Mouse (Mus musculus): ENCODE data around the gene Dab2. TPM values are rescaled to one million over a fixed set of nuclear protein-coding genes. Genes with fewer than 3 reads are reported as not detected.

Gene Dab2
- polyA plus RNA-seq, 1 experiment from 2014 or later = 19.4 TPM

- Histone ChIP-seq H3K4me2 (ENCODE audit: low read length) (no peak overlapping the region), H3K9me3 (replicated peaks; ENCODE audit: control insufficient read depth, low read length, poor library complexity, severe bottlenecking) (no peaks in the 10 kb centered on the region), H3K9ac (ENCODE audit: low read depth, low read length) (no peak overlapping the region), H3K4me3 (ENCODE audit: low read depth, low read length) (no peak overlapping the region), H3K27me3 (ENCODE audit: control insufficient read depth, insufficient read depth, low read depth, low read length) (no peaks in the 10 kb centered on the region), H3K27ac (ENCODE audit: low read length) (no peak overlapping the region), H3K36me3 (ENCODE audit: control insufficient read depth, insufficient read depth, low read length) (no peaks in the 10 kb centered on the region), H3K4me1 (ENCODE audit: control insufficient read depth, insufficient read depth, low read length) (peaks cover 6% of the 10 kb centered on the region)
- WGBS = 61% methylated on average over 1 of the region's 1 CpGs
- ATAC-seq = no peak
Observed at GRCm38 (mm10) chr15:6385241-6385640, 85.7 kb downstream of the Dab2 start.

GRCm38 (mm10) chr15:6386159-6386951 lies 86.8 kb downstream of the Dab2 start:
- Histone ChIP-seq H3K36me3 (ENCODE audit: control insufficient read depth, insufficient read depth, low read length) (no peaks in the 10 kb centered on the region), H3K4me2 (ENCODE audit: low read length) (peak overlapping the region; percentile 94), H3K9ac (ENCODE audit: low read depth, low read length) (peak overlapping the region; percentile 65), H3K4me3 (ENCODE audit: low read depth, low read length) (peak overlapping the region; percentile 54), H3K4me1 (ENCODE audit: control insufficient read depth, insufficient read depth, low read length) (peaks cover 6% of the 10 kb centered on the region), H3K27ac (ENCODE audit: low read length) (no peak overlapping the region), H3K9me3 (replicated peaks; ENCODE audit: control insufficient read depth, low read length, poor library complexity, severe bottlenecking) (no peaks in the 10 kb centered on the region), H3K27me3 (ENCODE audit: control insufficient read depth, insufficient read depth, low read depth, low read length) (no peaks in the 10 kb centered on the region)
- WGBS = 3% methylated on average over 49 of the region's 49 CpGs
- peak; percentile 92 for ATAC-seq

GRCm38 (mm10) chr15:6386961-6387728 lies 87.6 kb downstream of the Dab2 start:
- Histone ChIP-seq H3K9ac (ENCODE audit: low read depth, low read length) (peak overlapping the region; percentile 65), H3K36me3 (ENCODE audit: control insufficient read depth, insufficient read depth, low read length) (no peaks in the 10 kb centered on the region), H3K4me1 (ENCODE audit: control insufficient read depth, insufficient read depth, low read length) (peaks cover 6% of the 10 kb centered on the region), H3K27me3 (ENCODE audit: control insufficient read depth, insufficient read depth, low read depth, low read length) (no peaks in the 10 kb centered on the region), H3K4me3 (ENCODE audit: low read depth, low read length) (peak overlapping the region; percentile 54), H3K27ac (ENCODE audit: low read length) (no peak overlapping the region), H3K9me3 (replicated peaks; ENCODE audit: control insufficient read depth, low read length, poor library complexity, severe bottlenecking) (no peaks in the 10 kb centered on the region), H3K4me2 (ENCODE audit: low read length) (peak overlapping the region; percentile 94)
- ATAC-seq = 0 out of 2 replicates have a peak, but pooled peaks have one; percentile 28
- 6% methylated on average over 19 of the region's 19 CpGs for WGBS

- Histone ChIP-seq H3K4me3 (ENCODE audit: low read depth, low read length) (peak overlapping the region; percentile 54), H3K9me3 (replicated peaks; ENCODE audit: control insufficient read depth, low read length, poor library complexity, severe bottlenecking) (no peaks in the 10 kb centered on the region), H3K4me1 (ENCODE audit: control insufficient read depth, insufficient read depth, low read length) (peaks cover 6% of the 10 kb centered on the region), H3K4me2 (ENCODE audit: low read length) (peak overlapping the region; percentile 94), H3K27ac (ENCODE audit: low read length) (no peak overlapping the region), H3K27me3 (ENCODE audit: control insufficient read depth, insufficient read depth, low read depth, low read length) (no peaks in the 10 kb centered on the region), H3K36me3 (ENCODE audit: control insufficient read depth, insufficient read depth, low read length) (no peaks in the 10 kb centered on the region), H3K9ac (ENCODE audit: low read depth, low read length) (no peak overlapping the region)
- 13% methylated on average over 6 of the region's 6 CpGs for WGBS
- no peak for ATAC-seq
Observed at GRCm38 (mm10) chr15:6387729-6388070, 88.1 kb downstream of the Dab2 start.

- no peak overlapping the region for H3K27ac ChIP-seq (ENCODE audit: low read length)
- no peak overlapping the region; the same call in 1 of the 2 replicates for H3K4me3 ChIP-seq (ENCODE audit: low read depth, low read length)
- WGBS = 70% methylated on average over 3 of the region's 3 CpGs
- H3K4me2 ChIP-seq (ENCODE audit: low read length) = peak overlapping the region; percentile 94; the same call in 1 of the 2 replicates
- no peaks in the 10 kb centered on the region for H3K36me3 ChIP-seq (ENCODE audit: control insufficient read depth, insufficient read depth, low read length)
- H3K9ac ChIP-seq (ENCODE audit: low read depth, low read length) = no peak overlapping the region
- no peak for ATAC-seq
- peaks cover 6% of the 10 kb centered on the region for H3K4me1 ChIP-seq (ENCODE audit: control insufficient read depth, insufficient read depth, low read length)
- H3K27me3 ChIP-seq (ENCODE audit: control insufficient read depth, insufficient read depth, low read depth, low read length) = no peaks in the 10 kb centered on the region
- no peaks in the 10 kb centered on the region for H3K9me3 ChIP-seq (replicated peaks; ENCODE audit: control insufficient read depth, low read length, poor library complexity, severe bottlenecking)
Observed at GRCm38 (mm10) chr15:6388146-6388545, 88.6 kb downstream of the Dab2 start.

GRCm38 (mm10) chr15:6388631-6389030 lies 89.0 kb downstream of the Dab2 start:
- Histone ChIP-seq H3K36me3 (ENCODE audit: control insufficient read depth, insufficient read depth, low read length) (no peaks in the 10 kb centered on the region), H3K4me1 (ENCODE audit: control insufficient read depth, insufficient read depth, low read length) (peaks cover 6% of the 10 kb centered on the region), H3K4me3 (ENCODE audit: low read depth, low read length) (no peak overlapping the region), H3K9me3 (replicated peaks; ENCODE audit: control insufficient read depth, low read length, poor library complexity, severe bottlenecking) (no peaks in the 10 kb centered on the region), H3K27ac (ENCODE audit: low read length) (no peak overlapping the region), H3K4me2 (ENCODE audit: low read length) (no peak overlapping the region), H3K27me3 (ENCODE audit: control insufficient read depth, insufficient read depth, low read depth, low read length) (no peaks in the 10 kb centered on the region), H3K9ac (ENCODE audit: low read depth, low read length) (no peak overlapping the region)
- no peak for ATAC-seq
- WGBS = 97% methylated on average over 7 of the region's 7 CpGs

GRCm38 (mm10) chr15:6390106-6390505 lies 90.5 kb downstream of the Dab2 start:
- H3K4me1 ChIP-seq (ENCODE audit: control insufficient read depth, insufficient read depth, low read length) = peaks cover 6% of the 10 kb centered on the region
- no peak overlapping the region for H3K4me2 ChIP-seq (ENCODE audit: low read length)
- H3K27ac ChIP-seq (ENCODE audit: low read length) = no peak overlapping the region
- ATAC-seq = no peak
- H3K9ac ChIP-seq (ENCODE audit: low read depth, low read length) = no peak overlapping the region
- no peak overlapping the region for H3K4me3 ChIP-seq (ENCODE audit: low read depth, low read length)
- no peaks in the 10 kb centered on the region for H3K27me3 ChIP-seq (ENCODE audit: control insufficient read depth, insufficient read depth, low read depth, low read length)
- no peaks in the 10 kb centered on the region for H3K9me3 ChIP-seq (replicated peaks; ENCODE audit: control insufficient read depth, low read length, poor library complexity, severe bottlenecking)
- H3K36me3 ChIP-seq (ENCODE audit: control insufficient read depth, insufficient read depth, low read length) = no peaks in the 10 kb centered on the region
- WGBS = 70% methylated on average over 4 of the region's 4 CpGs

GRCm38 (mm10) chr15:6390657-6391056 lies 91.1 kb downstream of the Dab2 start:
- Histone ChIP-seq H3K9ac (ENCODE audit: low read depth, low read length) (no peak overlapping the region), H3K27ac (ENCODE audit: low read length) (no peak overlapping the region), H3K36me3 (ENCODE audit: control insufficient read depth, insufficient read depth, low read length) (no peaks in the 10 kb centered on the region), H3K27me3 (ENCODE audit: control insufficient read depth, insufficient read depth, low read depth, low read length) (no peaks in the 10 kb centered on the region), H3K4me2 (ENCODE audit: low read length) (no peak overlapping the region), H3K9me3 (replicated peaks; ENCODE audit: control insufficient read depth, low read length, poor library complexity, severe bottlenecking) (no peaks in the 10 kb centered on the region), H3K4me3 (ENCODE audit: low read depth, low read length) (no peak overlapping the region), H3K4me1 (ENCODE audit: control insufficient read depth, insufficient read depth, low read length) (peaks cover 6% of the 10 kb centered on the region)
- ATAC-seq = no peak
- 44% methylated on average over 2 of the region's 2 CpGs for WGBS

GRCm38 (mm10) chr15:6391886-6392285 lies 92.3 kb downstream of the Dab2 start:
- H3K36me3 ChIP-seq (ENCODE audit: control insufficient read depth, insufficient read depth, low read length) = no peaks in the 10 kb centered on the region
- no peak for ATAC-seq
- no peaks in the 10 kb centered on the region for H3K9me3 ChIP-seq (replicated peaks; ENCODE audit: control insufficient read depth, low read length, poor library complexity, severe bottlenecking)
- H3K27ac ChIP-seq (ENCODE audit: low read length) = no peak overlapping the region
- H3K9ac ChIP-seq (ENCODE audit: low read depth, low read length) = no peak overlapping the region
- H3K4me3 ChIP-seq (ENCODE audit: low read depth, low read length) = no peak overlapping the region
- 91% methylated on average over 3 of the region's 3 CpGs for WGBS
- H3K4me2 ChIP-seq (ENCODE audit: low read length) = no peak overlapping the region
- peaks cover 6% of the 10 kb centered on the region for H3K4me1 ChIP-seq (ENCODE audit: control insufficient read depth, insufficient read depth, low read length)
- H3K27me3 ChIP-seq (ENCODE audit: control insufficient read depth, insufficient read depth, low read depth, low read length) = no peaks in the 10 kb centered on the region
